Mouse (Mus musculus): ENCODE data around the gene Pde3b. TPM values are rescaled to one million over a fixed set of nuclear protein-coding genes. Genes with fewer than 3 reads are reported as not detected.

Pde3b gene
- polyA plus RNA-seq, 1 experiment, result 2.6 TPM

GRCm38 (mm10) chr7:114477884-114478283 is 62.8 kb downstream of the Pde3b start:
- H3K27ac ChIP-seq (ENCODE audit: insufficient read depth, low read depth, low read length), result no peak overlapping the region
- TF ChIP-seq POLR2A (IDR thresholded peaks at IDR 0.05; ENCODE audit: low read depth, low read length) (no peak), CTCF (IDR thresholded peaks at IDR 0.05; ENCODE audit: extremely low read depth, insufficient read length, insufficient replicate concordance, low read depth, low read length) (no peak)
- WGBS, result 72% methylated on average over 2 of the region's 2 CpGs
- no peaks in the 10 kb centered on the region for H3K27me3 ChIP-seq (ENCODE audit: control insufficient read depth, insufficient read depth, low read length)
- no peak overlapping the region for H3K4me3 ChIP-seq (ENCODE audit: low read depth, low read length)
- H3K36me3 ChIP-seq (ENCODE audit: control insufficient read depth, insufficient read depth, low read length), result no peaks in the 10 kb centered on the region
- no peaks in the 10 kb centered on the region; the same call in 1 of the 2 replicates for H3K4me1 ChIP-seq (ENCODE audit: control insufficient read depth, insufficient read depth, insufficient read length, low read length)

DNA sequence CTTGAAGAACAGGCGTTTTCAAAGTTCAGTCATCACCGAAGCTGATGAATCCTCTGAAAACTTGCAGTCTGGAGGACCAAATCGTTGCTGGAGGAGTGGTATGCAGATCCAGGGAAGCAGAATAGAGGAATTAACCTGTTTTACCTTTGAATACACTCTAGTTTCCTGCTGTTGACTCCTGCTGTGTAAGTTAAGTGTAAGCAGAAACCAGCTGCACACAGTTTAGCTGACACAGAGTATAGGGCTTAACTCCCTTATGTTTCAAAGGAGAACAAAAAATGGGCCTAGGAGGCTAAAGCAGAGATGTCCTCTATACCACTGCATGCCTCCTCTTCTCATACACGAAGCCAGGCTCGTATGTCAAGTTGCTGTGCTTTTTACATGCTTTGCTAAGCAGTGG is 63.8 kb downstream of the Pde3b start:
- Histone ChIP-seq H3K4me3 (ENCODE audit: low read depth, low read length) (no peak overlapping the region), H3K36me3 (ENCODE audit: control insufficient read depth, insufficient read depth, low read length) (no peaks in the 10 kb centered on the region), H3K27ac (ENCODE audit: insufficient read depth, low read depth, low read length) (peak overlapping the region; percentile 59), H3K27me3 (ENCODE audit: control insufficient read depth, insufficient read depth, low read length) (no peaks in the 10 kb centered on the region), H3K4me1 (ENCODE audit: control insufficient read depth, insufficient read depth, insufficient read length, low read length) (no peaks in the 10 kb centered on the region; the same call in 1 of the 2 replicates)
- TF ChIP-seq CTCF (IDR thresholded peaks at IDR 0.05; ENCODE audit: extremely low read depth, insufficient read length, insufficient replicate concordance, low read depth, low read length) (no peak), POLR2A (IDR thresholded peaks at IDR 0.05; ENCODE audit: low read depth, low read length) (no peak)
- 78% methylated on average over 5 of the region's 5 CpGs for WGBS

DNA sequence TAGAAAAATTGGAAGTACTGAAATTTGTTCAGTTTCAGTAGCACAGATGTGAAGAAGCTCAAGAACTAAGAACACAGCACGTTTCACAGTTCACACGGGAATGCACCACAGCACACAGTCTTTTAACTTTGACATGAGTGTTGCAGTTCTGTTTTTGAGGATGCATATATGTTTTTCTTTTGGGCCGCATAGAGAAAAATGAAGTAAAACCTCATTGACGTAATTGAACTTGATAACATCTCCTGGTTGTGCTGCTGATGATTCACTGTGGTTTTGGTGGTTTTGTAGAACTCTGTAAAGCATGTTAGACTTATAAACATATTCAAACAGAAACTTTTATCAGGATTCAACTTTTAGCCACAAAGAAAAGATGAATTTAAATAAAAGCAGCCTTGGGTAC is 64.7 kb downstream of the Pde3b start:
- H3K4me1 ChIP-seq (ENCODE audit: control insufficient read depth, insufficient read depth, insufficient read length, low read length), result no peaks in the 10 kb centered on the region; the same call in 1 of the 2 replicates
- H3K4me3 ChIP-seq (ENCODE audit: low read depth, low read length), result no peak overlapping the region
- TF ChIP-seq POLR2A (IDR thresholded peaks at IDR 0.05; ENCODE audit: low read depth, low read length) (no peak), CTCF (IDR thresholded peaks at IDR 0.05; ENCODE audit: extremely low read depth, insufficient read length, insufficient replicate concordance, low read depth, low read length) (no peak)
- no peaks in the 10 kb centered on the region for H3K36me3 ChIP-seq (ENCODE audit: control insufficient read depth, insufficient read depth, low read length)
- H3K27me3 ChIP-seq (ENCODE audit: control insufficient read depth, insufficient read depth, low read length), result no peaks in the 10 kb centered on the region
- WGBS, result 65% methylated on average over 4 of the region's 4 CpGs
- H3K27ac ChIP-seq (ENCODE audit: insufficient read depth, low read depth, low read length), result no peak overlapping the region

- H3K27ac ChIP-seq (ENCODE audit: insufficient read depth, low read depth, low read length), result no peak overlapping the region
- TF ChIP-seq POLR2A (IDR thresholded peaks at IDR 0.05; ENCODE audit: low read depth, low read length) (no peak), CTCF (IDR thresholded peaks at IDR 0.05; ENCODE audit: extremely low read depth, insufficient read length, insufficient replicate concordance, low read depth, low read length) (no peak)
- WGBS, result 62% methylated on average over 6 of the region's 6 CpGs
- no peak overlapping the region for H3K4me3 ChIP-seq (ENCODE audit: low read depth, low read length)
- H3K27me3 ChIP-seq (ENCODE audit: control insufficient read depth, insufficient read depth, low read length), result no peaks in the 10 kb centered on the region
- no peaks in the 10 kb centered on the region; the same call in 1 of the 2 replicates for H3K4me1 ChIP-seq (ENCODE audit: control insufficient read depth, insufficient read depth, insufficient read length, low read length)
- H3K36me3 ChIP-seq (ENCODE audit: control insufficient read depth, insufficient read depth, low read length), result no peaks in the 10 kb centered on the region
These were observed 65.3 kb downstream of the Pde3b start for GRCm38 (mm10) chr7:114480196-114480989.

- Histone ChIP-seq H3K36me3 (ENCODE audit: control insufficient read depth, insufficient read depth, low read length) (no peaks in the 10 kb centered on the region), H3K27me3 (ENCODE audit: control insufficient read depth, insufficient read depth, low read length) (no peaks in the 10 kb centered on the region), H3K27ac (ENCODE audit: insufficient read depth, low read depth, low read length) (peak overlapping the region; percentile 29; the same call in 1 of the 2 replicates), H3K4me3 (ENCODE audit: low read depth, low read length) (no peak overlapping the region), H3K4me1 (ENCODE audit: control insufficient read depth, insufficient read depth, insufficient read length, low read length) (no peaks in the 10 kb centered on the region; the same call in 1 of the 2 replicates)
- 23% methylated on average over 1 of the region's 1 CpGs for WGBS
- TF ChIP-seq CTCF (IDR thresholded peaks at IDR 0.05; ENCODE audit: extremely low read depth, insufficient read length, insufficient replicate concordance, low read depth, low read length) (no peak), POLR2A (IDR thresholded peaks at IDR 0.05; ENCODE audit: low read depth, low read length) (no peak)
These were observed 65.9 kb downstream of the Pde3b start for GRCm38 (mm10) chr7:114481008-114481407.

DNA sequence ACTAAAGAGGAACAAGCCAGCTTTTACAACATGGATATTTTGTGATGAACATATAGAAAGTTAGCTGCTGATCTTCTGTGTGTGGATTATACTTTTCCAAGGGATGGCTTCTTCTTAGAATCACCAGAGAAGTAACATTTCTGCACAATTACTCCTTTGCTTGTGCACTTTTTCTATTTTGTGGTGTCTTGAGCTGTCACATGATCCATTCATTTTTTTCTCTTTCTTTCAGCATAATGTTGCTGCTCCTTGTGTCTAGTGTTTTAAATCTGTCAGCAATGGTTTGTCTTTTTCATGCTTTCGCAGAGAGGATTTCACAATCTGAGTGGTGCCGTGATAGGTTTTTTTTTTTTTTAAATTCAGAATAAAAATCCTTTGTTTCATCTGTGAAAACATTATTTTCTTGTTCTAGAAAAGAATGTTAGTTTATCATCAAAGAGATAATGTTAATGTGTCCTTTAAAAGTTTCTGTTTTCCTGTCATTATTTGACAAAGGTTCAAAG is 66.4 kb downstream of the Pde3b start:
- 81% methylated on average over 2 of the region's 2 CpGs for WGBS
- TF ChIP-seq CTCF (IDR thresholded peaks at IDR 0.05; ENCODE audit: extremely low read depth, insufficient read length, insufficient replicate concordance, low read depth, low read length), result no peak
- no peak for TF ChIP-seq POLR2A (IDR thresholded peaks at IDR 0.05; ENCODE audit: low read depth, low read length)
- Histone ChIP-seq H3K27me3 (ENCODE audit: control insufficient read depth, insufficient read depth, low read length) (no peaks in the 10 kb centered on the region), H3K27ac (ENCODE audit: insufficient read depth, low read depth, low read length) (no peak overlapping the region), H3K36me3 (ENCODE audit: control insufficient read depth, insufficient read depth, low read length) (no peaks in the 10 kb centered on the region), H3K4me3 (ENCODE audit: low read depth, low read length) (no peak overlapping the region), H3K4me1 (ENCODE audit: control insufficient read depth, insufficient read depth, insufficient read length, low read length) (no peaks in the 10 kb centered on the region; the same call in 1 of the 2 replicates)

DNA sequence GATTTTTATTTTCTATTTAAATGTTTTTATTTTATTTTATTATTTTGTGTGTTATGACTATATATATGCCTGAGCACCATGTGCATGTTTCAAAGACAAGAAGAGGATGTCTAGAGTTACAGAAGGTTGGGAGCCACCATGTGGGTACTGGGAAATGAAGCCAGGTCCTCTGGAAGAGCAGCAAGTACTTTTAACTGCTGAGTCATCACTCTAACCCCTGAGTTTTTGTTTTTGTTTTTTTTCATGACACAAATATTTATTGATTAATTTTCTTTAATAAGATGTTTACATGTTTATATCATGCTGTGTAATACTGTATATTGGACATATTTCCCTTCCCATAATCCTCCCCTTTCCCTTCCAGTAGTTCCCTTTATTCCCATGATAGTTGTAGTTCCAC is 77.5 kb downstream of the Pde3b start:
- TF ChIP-seq POLR2A (IDR thresholded peaks at IDR 0.05; ENCODE audit: low read depth, low read length) (no peak), CTCF (IDR thresholded peaks at IDR 0.05; ENCODE audit: extremely low read depth, insufficient read length, insufficient replicate concordance, low read depth, low read length) (no peak)

More for the DNA sequence above, 77.5 kb downstream of the Pde3b start:
- Histone ChIP-seq H3K27ac (ENCODE audit: insufficient read depth, low read depth, low read length) (no peak overlapping the region), H3K4me3 (ENCODE audit: low read depth, low read length) (no peak overlapping the region), H3K4me1 (ENCODE audit: control insufficient read depth, insufficient read depth, insufficient read length, low read length) (no peaks in the 10 kb centered on the region), H3K36me3 (ENCODE audit: control insufficient read depth, insufficient read depth, low read length) (no peaks in the 10 kb centered on the region), H3K27me3 (ENCODE audit: control insufficient read depth, insufficient read depth, low read length) (no peaks in the 10 kb centered on the region)
